Mouse (Mus musculus): ENCODE measurements at regions not wholly inside any gene's neighbourhood (a gene's known extent, or its start where the extent isn't known, plus 50 kb on each side); places are given as distances from the start of the nearest gene placed in this dataset.

- no peak for TF ChIP-seq CTCF (IDR thresholded peaks at IDR 0.05; ENCODE audit: low read depth, low read length)
- no peak for TF ChIP-seq POLR2A (IDR thresholded peaks at IDR 0.05; ENCODE audit: borderline replicate concordance, low read depth, low read length)
- no peaks in the 10 kb centered on the region for H3K4me1 ChIP-seq (ENCODE audit: control insufficient read depth, insufficient read depth, low read length)
- no peak overlapping the region for H3K27ac ChIP-seq (ENCODE audit: insufficient read depth, low read depth, low read length)
- H3K4me3 ChIP-seq (ENCODE audit: insufficient read depth, low read length): no peak overlapping the region
Measured at GRCm38 (mm10) chr13:72817521-72817920, 188.9 kb downstream of the Irx2 start.

GRCm38 (mm10) chr13:72817930-72818329 lies 189.3 kb downstream of the Irx2 start:
- TF ChIP-seq POLR2A (IDR thresholded peaks at IDR 0.05; ENCODE audit: borderline replicate concordance, low read depth, low read length) (no peak), CTCF (IDR thresholded peaks at IDR 0.05; ENCODE audit: low read depth, low read length) (no peak)
- Histone ChIP-seq H3K4me3 (ENCODE audit: insufficient read depth, low read length) (no peak overlapping the region), H3K4me1 (ENCODE audit: control insufficient read depth, insufficient read depth, low read length) (no peaks in the 10 kb centered on the region), H3K27ac (ENCODE audit: insufficient read depth, low read depth, low read length) (no peak overlapping the region)

- TF ChIP-seq POLR2A (IDR thresholded peaks at IDR 0.05; ENCODE audit: borderline replicate concordance, low read depth, low read length) (no peak), CTCF (IDR thresholded peaks at IDR 0.05; ENCODE audit: low read depth, low read length) (no peak)
- no peak overlapping the region for H3K4me3 ChIP-seq (ENCODE audit: insufficient read depth, low read length)
- no peak overlapping the region for H3K27ac ChIP-seq (ENCODE audit: insufficient read depth, low read depth, low read length)
- H3K4me1 ChIP-seq (ENCODE audit: control insufficient read depth, insufficient read depth, low read length): no peaks in the 10 kb centered on the region
Measured at GRCm38 (mm10) chr13:72826613-72827012, 198.0 kb downstream of the Irx2 start.

DNA sequence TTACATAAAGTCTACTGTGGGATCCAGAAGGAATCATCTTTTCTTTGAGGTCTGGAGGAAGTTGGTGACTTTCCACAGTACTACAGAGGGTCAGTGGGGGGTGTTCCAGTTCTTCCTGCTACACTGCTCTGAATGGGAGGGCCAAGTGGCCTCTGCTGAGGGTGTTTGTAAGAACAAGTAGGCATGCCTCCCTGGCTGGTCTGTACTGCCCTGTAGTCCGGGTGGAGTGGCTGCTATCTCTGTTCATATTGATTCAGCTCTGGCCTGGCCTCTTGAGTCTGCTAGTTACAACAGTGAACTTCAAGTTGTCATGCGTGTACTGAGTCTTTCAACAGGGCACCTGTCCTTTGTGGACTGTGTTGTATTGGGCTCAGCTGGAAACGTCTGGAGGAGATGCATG lies 200.7 kb downstream of the Irx2 start:
- H3K4me1 ChIP-seq (ENCODE audit: control insufficient read depth, insufficient read depth, low read length): no peaks in the 10 kb centered on the region
- no peak overlapping the region for H3K27ac ChIP-seq (ENCODE audit: insufficient read depth, low read depth, low read length)
- TF ChIP-seq POLR2A (IDR thresholded peaks at IDR 0.05; ENCODE audit: borderline replicate concordance, low read depth, low read length) (no peak), CTCF (IDR thresholded peaks at IDR 0.05; ENCODE audit: low read depth, low read length) (no peak)
- no peak overlapping the region for H3K4me3 ChIP-seq (ENCODE audit: insufficient read depth, low read length)

GRCm38 (mm10) chr13:72833326-72833725 lies 204.7 kb downstream of the Irx2 start:
- Histone ChIP-seq H3K4me3 (ENCODE audit: insufficient read depth, low read length) (no peak overlapping the region), H3K27ac (ENCODE audit: insufficient read depth, low read depth, low read length) (no peak overlapping the region)

GRCm38 (mm10) chr13:72837016-72837415 lies 208.4 kb downstream of the Irx2 start:
- H3K27ac ChIP-seq (ENCODE audit: insufficient read depth, low read depth, low read length): no peak overlapping the region
- H3K4me1 ChIP-seq (ENCODE audit: control insufficient read depth, insufficient read depth, low read length): no peaks in the 10 kb centered on the region
- TF ChIP-seq CTCF (IDR thresholded peaks at IDR 0.05; ENCODE audit: low read depth, low read length) (no peak), POLR2A (IDR thresholded peaks at IDR 0.05; ENCODE audit: borderline replicate concordance, low read depth, low read length) (no peak)
- no peak overlapping the region for H3K4me3 ChIP-seq (ENCODE audit: insufficient read depth, low read length)

More at GRCm38 (mm10) chr13:72833326-72833725, 204.7 kb downstream of the Irx2 start:
- no peaks in the 10 kb centered on the region for H3K4me1 ChIP-seq (ENCODE audit: control insufficient read depth, insufficient read depth, low read length)
- TF ChIP-seq CTCF (IDR thresholded peaks at IDR 0.05; ENCODE audit: low read depth, low read length) (no peak), POLR2A (IDR thresholded peaks at IDR 0.05; ENCODE audit: borderline replicate concordance, low read depth, low read length) (no peak)

DNA sequence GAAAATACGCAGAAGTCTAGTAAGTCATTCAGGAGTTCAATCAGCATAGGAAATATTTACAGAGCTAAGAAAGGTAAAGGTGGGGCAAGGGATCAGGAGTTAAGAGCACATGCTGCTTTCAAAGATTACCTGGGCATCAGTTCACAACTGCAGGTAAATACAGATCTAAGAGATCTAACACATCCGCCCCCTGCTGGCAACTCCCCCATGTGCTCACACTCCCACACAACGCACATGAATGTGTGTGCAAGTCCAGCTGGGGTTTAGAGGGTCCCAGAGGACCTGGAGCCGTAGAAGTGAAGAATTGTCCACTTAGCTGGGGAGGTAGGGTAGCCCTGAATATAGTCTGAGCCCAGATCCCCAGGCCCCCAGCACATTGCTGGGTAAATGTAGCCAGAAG lies 219.5 kb downstream of the Irx2 start:
- Histone ChIP-seq H3K4me3 (ENCODE audit: insufficient read depth, low read length) (no peak overlapping the region), H3K27ac (ENCODE audit: insufficient read depth, low read depth, low read length) (no peak overlapping the region)
- TF ChIP-seq CTCF (IDR thresholded peaks at IDR 0.05; ENCODE audit: low read depth, low read length) (no peak), POLR2A (IDR thresholded peaks at IDR 0.05; ENCODE audit: borderline replicate concordance, low read depth, low read length) (no peak)

DNA sequence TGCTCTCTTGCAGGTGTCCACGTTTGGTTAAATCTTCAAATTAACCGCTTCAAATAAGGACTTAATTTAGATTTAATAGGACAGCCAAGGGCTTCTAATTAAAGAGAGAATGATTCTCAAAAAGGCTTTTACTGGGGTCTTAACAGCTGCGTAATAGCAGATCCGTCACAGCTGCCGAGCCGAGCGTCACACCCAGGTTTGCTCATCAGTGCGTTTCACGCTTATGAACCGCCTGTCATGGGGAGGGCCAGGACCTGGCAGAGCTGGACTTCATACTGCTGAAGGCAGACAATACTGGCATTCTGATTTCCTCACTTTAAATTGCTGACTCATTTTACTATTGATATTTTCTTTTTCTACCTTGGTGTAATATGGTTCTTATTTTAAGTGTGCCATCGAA lies 221.2 kb downstream of the Irx2 start:
- Histone ChIP-seq H3K27ac (ENCODE audit: insufficient read depth, low read depth, low read length) (no peak overlapping the region), H3K4me3 (ENCODE audit: insufficient read depth, low read length) (no peak overlapping the region), H3K4me1 (ENCODE audit: control insufficient read depth, insufficient read depth, low read length) (no peaks in the 10 kb centered on the region)
- no peak for TF ChIP-seq CTCF (IDR thresholded peaks at IDR 0.05; ENCODE audit: low read depth, low read length)
- TF ChIP-seq POLR2A (IDR thresholded peaks at IDR 0.05; ENCODE audit: borderline replicate concordance, low read depth, low read length): no peak

More for the DNA sequence above, 219.5 kb downstream of the Irx2 start:
- no peaks in the 10 kb centered on the region for H3K4me1 ChIP-seq (ENCODE audit: control insufficient read depth, insufficient read depth, low read length)

GRCm38 (mm10) chr13:72852896-72853295 lies 224.3 kb downstream of the Irx2 start:
- no peak overlapping the region for H3K4me3 ChIP-seq (ENCODE audit: insufficient read depth, low read length)

GRCm38 (mm10) chr13:72875921-72876320 lies 247.3 kb downstream of the Irx2 start:
- Histone ChIP-seq H3K4me3 (ENCODE audit: insufficient read depth, low read length) (no peak overlapping the region), H3K27ac (ENCODE audit: insufficient read depth, low read depth, low read length) (no peak overlapping the region), H3K4me1 (ENCODE audit: control insufficient read depth, insufficient read depth, low read length) (no peaks in the 10 kb centered on the region)
- TF ChIP-seq POLR2A (IDR thresholded peaks at IDR 0.05; ENCODE audit: borderline replicate concordance, low read depth, low read length): no peak
- no peak for TF ChIP-seq CTCF (IDR thresholded peaks at IDR 0.05; ENCODE audit: low read depth, low read length)

More at GRCm38 (mm10) chr13:72852896-72853295, 224.3 kb downstream of the Irx2 start:
- H3K27ac ChIP-seq (ENCODE audit: insufficient read depth, low read depth, low read length): no peak overlapping the region
- no peaks in the 10 kb centered on the region for H3K4me1 ChIP-seq (ENCODE audit: control insufficient read depth, insufficient read depth, low read length)
- no peak for TF ChIP-seq CTCF (IDR thresholded peaks at IDR 0.05; ENCODE audit: low read depth, low read length)
- TF ChIP-seq POLR2A (IDR thresholded peaks at IDR 0.05; ENCODE audit: borderline replicate concordance, low read depth, low read length): no peak

DNA sequence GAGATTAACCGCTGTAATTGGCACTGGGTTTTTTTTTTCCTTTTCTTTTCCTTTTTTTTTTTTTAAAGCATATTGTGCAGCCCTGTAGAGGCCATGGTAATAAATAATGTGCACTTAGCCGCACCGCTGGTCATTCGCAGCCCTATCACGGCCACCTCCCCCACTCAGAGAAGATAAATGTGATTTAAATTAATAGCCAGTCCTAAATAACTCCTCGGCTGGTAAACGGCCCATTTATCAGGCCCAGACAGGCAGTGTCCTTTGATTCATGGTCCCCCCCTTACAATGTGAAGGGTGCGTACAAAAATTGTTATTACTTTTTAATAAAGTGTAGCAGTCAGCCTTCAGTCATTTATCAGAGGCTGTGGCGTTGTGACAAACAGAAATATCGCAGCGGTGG lies 266.4 kb downstream of the Irx2 start:
- TF ChIP-seq POLR2A (IDR thresholded peaks at IDR 0.05; ENCODE audit: borderline replicate concordance, low read depth, low read length) (no peak), CTCF (IDR thresholded peaks at IDR 0.05; ENCODE audit: low read depth, low read length) (no peak)
- H3K4me1 ChIP-seq (ENCODE audit: control insufficient read depth, insufficient read depth, low read length): no peaks in the 10 kb centered on the region

More for the DNA sequence above, 266.4 kb downstream of the Irx2 start:
- Histone ChIP-seq H3K4me3 (ENCODE audit: insufficient read depth, low read length) (no peak overlapping the region), H3K27ac (ENCODE audit: insufficient read depth, low read depth, low read length) (no peak overlapping the region)
